Mouse (Mus musculus): ENCODE data around the gene Nprl2. TPM values are rescaled to one million over a fixed set of nuclear protein-coding genes. Genes with fewer than 3 reads are reported as not detected.

The Nprl2 gene
- polyA plus RNA-seq, 1 experiment from 2014 or later, result 78.7 TPM

DNA sequence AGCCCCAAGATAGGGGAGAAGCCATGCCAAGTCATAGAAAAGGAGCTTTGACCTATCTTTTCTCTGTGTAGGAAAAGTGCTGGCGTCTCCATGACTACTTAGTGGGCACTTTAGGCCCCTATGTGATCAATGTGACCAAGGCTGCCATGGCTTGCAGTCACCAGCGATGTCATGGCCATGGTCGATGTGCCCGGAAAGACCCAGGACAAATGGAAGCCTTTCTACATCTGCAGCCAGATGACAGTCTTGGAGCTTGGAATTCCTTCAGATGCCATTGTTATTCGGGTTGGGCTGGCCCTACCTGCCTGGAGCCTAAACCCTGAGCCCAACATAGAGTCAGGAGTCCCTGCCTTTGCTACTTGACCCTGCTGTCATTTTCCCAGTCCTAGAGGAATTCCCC lies 44.5 kb downstream of the Nprl2 start:
- peaks cover 11% of the 10 kb centered on the region; the same call in 1 of the 2 replicates for H3K36me3 ChIP-seq
- H3K9ac ChIP-seq (replicated peaks), result no peak overlapping the region
- H3K27me3 ChIP-seq, result no peaks in the 10 kb centered on the region
- no peaks in the 10 kb centered on the region for H3K9me3 ChIP-seq
- no peak overlapping the region for H3K27ac ChIP-seq (replicated peaks)
- no peak for ATAC-seq (replicated peaks)
- no peak overlapping the region for H3K4me3 ChIP-seq
- peaks cover 22% of the 10 kb centered on the region for H3K4me1 ChIP-seq
- no peak overlapping the region for H3K4me2 ChIP-seq (replicated peaks)
- 90% methylated on average over 5 of the region's 5 CpGs for WGBS

DNA sequence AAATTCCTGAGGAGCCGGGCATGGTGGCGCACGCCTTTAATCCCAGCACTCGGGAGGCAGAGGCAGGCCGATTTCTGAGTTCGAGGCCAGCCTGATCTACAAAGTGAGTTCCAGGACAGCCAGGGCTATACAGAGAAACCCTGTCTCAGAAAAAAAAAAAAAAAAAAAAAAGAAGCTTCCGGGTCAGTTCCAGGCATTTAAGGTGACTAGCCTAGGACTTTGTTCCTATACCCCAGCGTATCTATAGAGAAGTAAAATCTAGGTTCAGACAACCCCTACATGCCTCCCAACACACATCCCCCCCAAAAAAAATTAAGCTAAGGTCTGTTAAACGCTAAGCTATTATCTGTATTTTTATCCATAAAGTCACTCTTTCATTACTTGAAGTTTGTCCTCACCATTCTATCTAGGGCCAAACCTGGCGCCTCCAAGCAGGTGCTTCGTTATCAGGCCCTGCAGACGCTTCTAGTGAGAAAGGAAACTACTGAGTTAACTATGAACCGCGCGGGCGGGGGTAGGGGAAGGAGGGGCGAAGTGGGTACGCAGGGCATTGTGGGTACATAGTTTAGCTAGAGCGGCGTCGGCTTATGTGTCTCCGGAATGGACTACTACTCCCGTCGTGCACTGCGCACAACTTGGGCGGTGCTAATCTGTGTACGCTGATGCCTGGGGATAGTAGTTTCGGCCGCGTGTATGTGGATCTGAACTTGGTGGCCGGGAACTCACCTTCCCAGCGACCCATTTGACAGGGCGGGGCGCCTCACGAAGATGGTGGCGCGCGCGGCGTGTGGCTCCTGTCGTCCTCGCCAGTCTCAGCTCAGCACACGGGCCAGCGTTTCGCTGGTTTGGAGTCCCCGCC lies 45.2 kb downstream of the Nprl2 start, which contains the start of gene Ifrd2:
Gene Ifrd2, plus strand, starts transcription at position 669 of the 859 bp plus-strand sequence.
- Histone ChIP-seq H3K4me1 (peaks cover 15% of the 10 kb centered on the region), H3K27me3 (no peaks in the 10 kb centered on the region), H3K9me3 (no peaks in the 10 kb centered on the region), H3K27ac (replicated peaks) (peak within 1 kb of the TSS; percentile 31; the same call in 1 of the 2 replicates), H3K4me3 (peak within 1 kb of the TSS; percentile 87), H3K9ac (replicated peaks) (peak within 1 kb of the TSS; percentile 72), H3K36me3 (peaks cover 15% of the 10 kb centered on the region; the same call in 1 of the 2 replicates), H3K4me2 (replicated peaks) (peak within 1 kb of the TSS; percentile 90)
- ATAC-seq (replicated peaks), result peak; percentile 98
- WGBS, result 14% methylated on average over 46 of the region's 46 CpGs

DNA sequence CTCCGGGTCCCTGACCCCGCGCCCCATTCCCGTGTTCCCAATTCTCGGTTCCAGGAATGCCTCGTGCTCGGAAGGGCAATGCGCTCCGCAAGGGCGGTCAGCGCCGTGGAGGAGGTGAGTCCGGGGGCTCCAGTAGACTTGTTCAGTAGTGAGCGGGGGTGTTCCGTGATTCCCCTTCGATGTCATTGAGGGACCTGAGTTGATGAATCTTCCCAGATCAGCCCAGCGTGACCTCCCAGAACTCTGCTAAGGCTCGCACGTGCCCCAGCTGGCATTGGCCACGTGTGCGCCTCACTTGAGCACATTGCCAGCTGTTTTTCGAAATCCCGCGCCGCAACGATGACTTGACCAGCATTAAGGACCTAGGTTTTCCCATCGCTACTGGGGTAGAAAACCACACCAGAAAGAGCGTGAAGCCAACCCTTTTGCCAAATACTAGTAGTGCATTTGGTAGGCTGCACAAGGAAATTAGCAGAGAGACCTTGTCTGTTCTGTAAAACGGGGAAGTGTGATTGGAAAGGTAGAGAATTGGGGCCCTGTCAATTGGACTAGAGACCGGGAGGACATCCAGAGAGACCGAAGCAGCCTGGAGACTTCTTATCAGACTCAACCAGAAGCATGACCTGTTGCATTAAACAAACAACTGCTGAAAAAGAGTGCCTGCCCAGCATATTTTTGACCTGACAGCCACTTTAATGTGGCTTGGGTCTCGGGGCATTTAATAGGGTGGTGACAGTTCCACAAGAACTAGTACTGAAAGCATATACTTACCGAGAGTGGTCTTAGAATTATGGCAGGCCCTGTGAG lies 46.0 kb downstream of the Nprl2 start:
- Histone ChIP-seq H3K9ac (replicated peaks) (peak overlapping the region; percentile 72), H3K27me3 (no peaks in the 10 kb centered on the region), H3K36me3 (peaks cover 16% of the 10 kb centered on the region; the same call in 1 of the 2 replicates), H3K4me2 (replicated peaks) (peak overlapping the region; percentile 90), H3K4me1 (peaks cover 13% of the 10 kb centered on the region), H3K9me3 (no peaks in the 10 kb centered on the region), H3K27ac (replicated peaks) (no peak overlapping the region), H3K4me3 (peak overlapping the region; percentile 87)
- no peak; the same call in 1 of the 2 replicates for ATAC-seq (replicated peaks)
- 6% methylated on average over 33 of the region's 33 CpGs for WGBS

DNA sequence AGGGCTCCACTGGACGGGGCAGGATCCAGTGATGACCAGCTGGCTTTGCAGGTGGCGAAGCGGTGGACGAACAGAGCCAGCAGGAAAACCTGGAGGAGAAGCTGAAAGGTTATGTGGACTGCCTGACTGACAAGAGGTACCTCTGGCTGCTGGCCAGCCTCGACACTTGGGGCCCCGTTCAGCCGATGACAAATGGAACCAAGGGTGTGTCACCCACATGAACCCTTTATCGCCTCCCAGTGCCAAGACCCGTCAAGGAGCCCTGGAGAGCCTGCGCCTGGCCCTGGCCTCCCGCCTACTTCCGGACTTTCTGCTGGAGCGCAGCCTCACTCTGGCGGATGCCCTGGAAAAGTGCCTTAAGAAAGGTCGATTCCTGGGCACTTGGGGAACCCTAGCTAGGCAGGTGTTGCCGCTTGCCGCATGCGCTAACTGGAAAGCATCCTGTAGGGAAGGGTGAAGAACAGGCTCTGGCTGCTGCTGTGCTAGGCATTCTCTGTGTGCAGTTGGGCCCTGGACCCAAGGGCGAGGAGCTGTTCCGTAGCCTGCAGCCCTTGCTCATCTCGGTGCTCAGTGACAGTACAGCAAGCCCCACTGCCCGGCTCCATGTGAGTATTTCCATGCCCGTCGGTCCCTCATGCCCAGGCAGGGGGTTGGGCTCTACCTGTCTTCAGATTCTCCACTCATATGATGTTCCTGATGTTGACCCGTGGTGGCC lies 48.2 kb downstream of the Nprl2 start:
- ATAC-seq (replicated peaks), result no peak
- no peaks in the 10 kb centered on the region for H3K9me3 ChIP-seq
- WGBS, result 90% methylated on average over 25 of the region's 25 CpGs
- peaks cover 13% of the 10 kb centered on the region for H3K4me1 ChIP-seq
- peaks cover 24% of the 10 kb centered on the region; the same call in 1 of the 2 replicates for H3K36me3 ChIP-seq
- H3K27ac ChIP-seq (replicated peaks), result no peak overlapping the region
- H3K9ac ChIP-seq (replicated peaks), result no peak overlapping the region
- H3K4me2 ChIP-seq (replicated peaks), result no peak overlapping the region
- H3K27me3 ChIP-seq, result no peaks in the 10 kb centered on the region
- H3K4me3 ChIP-seq, result no peak overlapping the region

DNA sequence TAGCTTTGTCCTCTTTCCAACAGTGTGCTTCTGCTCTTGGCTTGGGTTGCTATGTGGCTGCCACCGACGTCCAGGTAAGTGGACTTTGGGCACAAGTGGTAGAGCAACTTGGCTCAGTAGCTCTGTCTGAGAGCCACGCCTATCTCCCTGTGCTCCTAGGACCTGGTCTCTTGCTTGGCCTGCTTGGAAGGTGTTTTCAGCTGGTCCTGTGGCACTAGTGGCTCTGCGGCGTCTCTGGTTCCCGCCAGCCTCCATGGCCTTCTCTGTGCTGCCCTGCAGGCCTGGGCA lies 48.7 kb downstream of the Nprl2 start:
- Histone ChIP-seq H3K9me3 (no peaks in the 10 kb centered on the region), H3K27me3 (no peaks in the 10 kb centered on the region), H3K36me3 (peaks cover 24% of the 10 kb centered on the region; the same call in 1 of the 2 replicates), H3K27ac (replicated peaks) (no peak overlapping the region), H3K9ac (replicated peaks) (no peak overlapping the region), H3K4me3 (no peak overlapping the region), H3K4me1 (peaks cover 13% of the 10 kb centered on the region), H3K4me2 (replicated peaks) (no peak overlapping the region)
- ATAC-seq (replicated peaks), result no peak
- WGBS, result 92% methylated on average over 6 of the region's 6 CpGs

DNA sequence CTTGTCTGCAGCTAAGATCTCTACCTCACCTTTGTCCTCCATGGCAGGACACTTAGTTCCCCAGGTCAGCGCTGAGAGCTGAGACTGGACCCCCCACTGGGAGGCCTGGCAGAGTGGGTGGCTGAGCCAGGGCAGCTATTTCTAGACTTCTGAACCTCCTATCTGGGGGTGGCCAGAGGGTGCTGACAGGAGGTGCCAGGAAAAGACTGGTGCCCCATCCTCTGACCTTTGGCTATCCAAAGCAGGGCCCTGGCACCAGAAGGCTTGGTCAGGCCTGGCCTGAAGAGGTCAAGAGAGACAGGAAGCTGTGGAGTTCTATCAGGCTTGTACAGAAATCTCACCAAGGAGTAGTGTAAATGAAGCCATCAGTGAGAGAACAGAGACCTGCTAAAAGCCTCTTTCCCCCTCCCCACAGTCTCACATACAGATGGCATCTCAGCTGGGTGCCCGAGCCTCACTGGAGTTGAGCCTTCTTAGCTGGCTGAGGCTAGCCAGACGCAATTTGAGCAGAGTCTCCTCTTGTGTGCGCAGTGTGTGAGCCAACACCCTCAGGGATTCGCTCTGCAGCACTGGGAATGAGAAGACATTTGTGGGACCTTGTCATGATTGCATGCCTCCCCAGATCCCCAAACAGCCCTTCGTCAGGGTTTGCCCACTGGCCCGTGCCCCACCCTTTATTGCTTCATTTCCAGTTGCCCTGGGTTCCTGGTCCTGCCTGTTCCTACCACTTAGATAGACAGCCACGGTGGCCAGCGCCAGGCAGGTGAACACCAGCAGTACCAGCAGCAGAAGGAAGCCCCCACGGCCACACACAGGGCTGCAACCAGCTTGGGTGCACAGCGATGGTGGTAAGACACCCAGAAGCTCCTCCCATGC lies 51.3 kb downstream of the Nprl2 start:
- peaks cover 5% of the 10 kb centered on the region for H3K4me1 ChIP-seq
- H3K27ac ChIP-seq (replicated peaks), result 0 out of 2 replicates have a peak overlapping the region, but pooled peaks have one; percentile 37
- no peak overlapping the region for H3K4me3 ChIP-seq
- H3K36me3 ChIP-seq, result peaks cover 24% of the 10 kb centered on the region; the same call in 1 of the 2 replicates
- 83% methylated on average over 11 of the region's 11 CpGs for WGBS
- H3K27me3 ChIP-seq, result no peaks in the 10 kb centered on the region
- H3K9me3 ChIP-seq, result no peaks in the 10 kb centered on the region
- no peak overlapping the region for H3K9ac ChIP-seq (replicated peaks)
- no peak overlapping the region for H3K4me2 ChIP-seq (replicated peaks)
- no peak for ATAC-seq (replicated peaks)

DNA sequence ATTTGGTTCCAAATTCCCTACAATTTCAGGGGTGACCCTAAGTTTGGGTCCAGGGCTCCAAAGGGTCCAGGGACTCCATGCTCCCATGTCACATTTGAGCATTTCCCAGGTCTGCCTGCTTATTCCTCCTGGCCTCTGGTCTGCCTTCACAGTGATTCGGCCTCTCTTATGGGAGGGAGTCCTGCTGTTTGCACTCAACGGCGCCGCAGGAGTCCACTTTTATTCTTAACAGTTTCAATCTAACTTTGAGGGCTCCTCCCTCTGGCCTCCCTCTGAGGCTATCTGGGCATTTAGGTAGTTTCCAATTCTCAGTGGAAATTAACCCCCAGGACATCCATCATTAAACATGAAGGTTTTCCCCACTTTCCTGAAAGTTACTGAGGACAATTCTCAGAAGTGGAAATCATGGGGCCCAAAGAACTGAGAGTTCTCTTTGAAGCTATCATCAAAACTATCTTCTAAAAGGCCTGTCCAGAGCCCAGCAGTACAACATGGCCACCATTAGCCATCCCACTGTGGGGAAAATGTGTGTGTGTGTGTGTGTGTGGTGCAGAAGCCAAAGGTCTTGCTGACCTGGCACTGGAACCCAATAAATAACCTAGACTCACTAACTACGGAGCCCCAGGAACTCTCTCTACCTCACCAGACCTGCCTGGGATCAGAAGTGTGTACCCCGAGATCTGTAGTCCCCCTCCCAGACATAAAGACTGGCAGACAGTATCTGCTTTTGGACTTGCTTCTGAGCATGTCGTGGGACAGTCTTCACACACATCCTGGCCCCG lies 52.4 kb downstream of the Nprl2 start:
- Histone ChIP-seq H3K4me2 (replicated peaks) (no peak overlapping the region), H3K9me3 (no peaks in the 10 kb centered on the region), H3K36me3 (peaks cover 24% of the 10 kb centered on the region; the same call in 1 of the 2 replicates), H3K9ac (replicated peaks) (no peak overlapping the region), H3K4me3 (no peak overlapping the region), H3K4me1 (no peaks in the 10 kb centered on the region), H3K27ac (replicated peaks) (no peak overlapping the region), H3K27me3 (no peaks in the 10 kb centered on the region)
- no peak for ATAC-seq (replicated peaks)
- 69% methylated on average over 8 of the region's 8 CpGs for WGBS

Other genes with a start within 250 kb of the Nprl2 start
- gene Cish, start 246.2 kb upstream of the Nprl2 start, polyA plus RNA-seq (2015; fragmentation: Nextera tagmentation; extraction: Ambion mirVana), result 9.5 and 11.5 TPM in 2 replicates
- 14.6 and 16.0 TPM in 2 replicates for gene Hemk1, start 203.9 kb upstream of the Nprl2 start, polyA plus RNA-seq (2015; fragmentation: Nextera tagmentation; extraction: Ambion mirVana)
- 4.1 and 4.5 TPM in 2 replicates for gene 6430571L13Rik, start 201.6 kb upstream of the Nprl2 start, polyA plus RNA-seq (2015; fragmentation: Nextera tagmentation; extraction: Ambion mirVana)
- 3.9 and 4.2 TPM in 2 replicates for gene Cacna2d2, start 142.6 kb upstream of the Nprl2 start, polyA plus RNA-seq (2015; fragmentation: Nextera tagmentation; extraction: Ambion mirVana)
- 45.7 and 45.8 TPM in 2 replicates for gene Tmem115, start 8.3 kb upstream of the Nprl2 start, polyA plus RNA-seq (2015; fragmentation: Nextera tagmentation; extraction: Ambion mirVana)
- 34.7 and 36.0 TPM in 2 replicates for gene Cyb561d2, start within 50 bp of the Nprl2 start, polyA plus RNA-seq (2015; fragmentation: Nextera tagmentation; extraction: Ambion mirVana)
- gene Zmynd10, start 5.1 kb downstream of the Nprl2 start, polyA plus RNA-seq (2015; fragmentation: Nextera tagmentation; extraction: Ambion mirVana), result 3.7 and 4.6 TPM in 2 replicates
- 38.9 and 41.1 TPM in 2 replicates for gene Rassf1, start 9.3 kb downstream of the Nprl2 start, polyA plus RNA-seq (2015; fragmentation: Nextera tagmentation; extraction: Ambion mirVana)
- gene Tusc2, start 21.0 kb downstream of the Nprl2 start, polyA plus RNA-seq (2015; fragmentation: Nextera tagmentation; extraction: Ambion mirVana), result 96.7 and 97.5 TPM in 2 replicates
- 75.3 and 76.2 TPM in 2 replicates for gene Hyal2, start 25.7 kb downstream of the Nprl2 start, polyA plus RNA-seq (2015; fragmentation: Nextera tagmentation; extraction: Ambion mirVana)
- 8.6 and 8.8 TPM in 2 replicates for gene Hyal1, start 34.7 kb downstream of the Nprl2 start, polyA plus RNA-seq (2015; fragmentation: Nextera tagmentation; extraction: Ambion mirVana)
- gene Naa80, start 36.7 kb downstream of the Nprl2 start, polyA plus RNA-seq (2015; fragmentation: Nextera tagmentation; extraction: Ambion mirVana), result 14.7 and 17.0 TPM in 2 replicates
- gene Hyal3, start 38.6 kb downstream of the Nprl2 start, polyA plus RNA-seq (2015; fragmentation: Nextera tagmentation; extraction: Ambion mirVana), result 1.3 and 2.1 TPM in 2 replicates
- gene Ifrd2, start 45.4 kb downstream of the Nprl2 start, polyA plus RNA-seq (2015; fragmentation: Nextera tagmentation; extraction: Ambion mirVana), result 15.4 and 16.9 TPM in 2 replicates
- gene Sema3b, start 67.0 kb downstream of the Nprl2 start, polyA plus RNA-seq (2015; fragmentation: Nextera tagmentation; extraction: Ambion mirVana), result 1.7 and 2.8 TPM in 2 replicates
- gene Gnai2, start 93.1 kb downstream of the Nprl2 start, polyA plus RNA-seq (2015; fragmentation: Nextera tagmentation; extraction: Ambion mirVana), result 335 and 338 TPM in 2 replicates
- 24.2 and 24.4 TPM in 2 replicates for gene Slc38a3, start 127.3 kb downstream of the Nprl2 start, polyA plus RNA-seq (2015; fragmentation: Nextera tagmentation; extraction: Ambion mirVana)
- gene Gnat1, start 137.5 kb downstream of the Nprl2 start, polyA plus RNA-seq (2015; fragmentation: Nextera tagmentation; extraction: Ambion mirVana), result 1.7 and 1.8 TPM in 2 replicates
- 13.7 and 14.6 TPM in 2 replicates for gene Sema3f, start 168.2 kb downstream of the Nprl2 start, polyA plus RNA-seq (2015; fragmentation: Nextera tagmentation; extraction: Ambion mirVana)
- 283 and 284 TPM in 2 replicates for gene Rbm5, start 228.8 kb downstream of the Nprl2 start, polyA plus RNA-seq (2015; fragmentation: Nextera tagmentation; extraction: Ambion mirVana)

Measured in forebrain, embryonic 15.5 days (tissue).